Mouse (Mus musculus) ES-Bruce4 (cell line): ENCODE data around the gene Lrrc49. TPM values are rescaled to one million over a fixed set of nuclear protein-coding genes. Genes with fewer than 3 reads are reported as not detected.

Experiments
- H3K27ac ChIP-seq: 2 replicates; pipeline ENCODE4 v1.5.1; 2012; ENCODE audit warnings: low read length, inconsistent platforms; ENCODE audit not compliant: insufficient read depth
- H3K27me3 ChIP-seq: 2 replicates; pipeline ENCODE4 v1.6.1; 2012; ENCODE audit warnings: mild to moderate bottlenecking, low read length, inconsistent platforms; ENCODE audit not compliant: control insufficient read depth, poor library complexity, insufficient read depth, severe bottlenecking
- H3K36me3 ChIP-seq: 2 replicates; pipeline ENCODE4 v1.6.1; 2012; ENCODE audit warnings: inconsistent platforms, mild to moderate bottlenecking, low read length, moderate library complexity; ENCODE audit not compliant: control insufficient read depth, poor library complexity, insufficient read depth, severe bottlenecking
- H3K4me1 ChIP-seq: one replicate; pipeline ENCODE4 v1.8.1; 2011; ENCODE audit warnings: low read length; ENCODE audit not compliant: control insufficient read depth, insufficient read depth
- H3K4me3 ChIP-seq: 2 replicates; pipeline ENCODE4 v1.5.1; 2011; ENCODE audit warnings: low read depth, mild to moderate bottlenecking, low read length
- H3K9ac ChIP-seq: 2 replicates; pipeline ENCODE4 v1.6.1; 2012; ENCODE audit warnings: low read depth, mild to moderate bottlenecking, inconsistent platforms; ENCODE audit not compliant: poor library complexity, severe bottlenecking
- H3K9me3 ChIP-seq: replicated peaks from 2 replicates; pipeline ENCODE4 v1.6.1; 2012; ENCODE audit warnings: mild to moderate bottlenecking, low read length, inconsistent platforms; ENCODE audit not compliant: control insufficient read depth, poor library complexity, insufficient read depth, severe bottlenecking
- CTCF ChIP-seq: IDR thresholded peaks from one replicate; pipeline ENCODE4 v1.8.1; 2011; ENCODE audit warnings: low read depth, low read length
- EP300 ChIP-seq: IDR thresholded peaks from 2 replicates; pipeline ENCODE4 v1.6.1; 2011; ENCODE audit warnings: low read depth, low read length; ENCODE audit not compliant: insufficient read depth
- POLR2A ChIP-seq: IDR thresholded peaks from one replicate; pipeline ENCODE4 v1.8.1; 2011; ENCODE audit warnings: low read length; ENCODE audit not compliant: insufficient read depth
- polyA plus RNA-seq: library from polyadenylated mRNA; stranded (reverse); fragments of >200 nt; gene quantifications from 2 replicates; pipeline ENCODE4 v1.2.4, GENCODE M21; 2011; ENCODE audit warnings: low read depth; ENCODE audit not compliant: missing spikeins, insufficient read depth, insufficient read length

Gene Lrrc49
- polyA plus RNA-seq, 1 experiment: 5.7 TPM

DNA sequence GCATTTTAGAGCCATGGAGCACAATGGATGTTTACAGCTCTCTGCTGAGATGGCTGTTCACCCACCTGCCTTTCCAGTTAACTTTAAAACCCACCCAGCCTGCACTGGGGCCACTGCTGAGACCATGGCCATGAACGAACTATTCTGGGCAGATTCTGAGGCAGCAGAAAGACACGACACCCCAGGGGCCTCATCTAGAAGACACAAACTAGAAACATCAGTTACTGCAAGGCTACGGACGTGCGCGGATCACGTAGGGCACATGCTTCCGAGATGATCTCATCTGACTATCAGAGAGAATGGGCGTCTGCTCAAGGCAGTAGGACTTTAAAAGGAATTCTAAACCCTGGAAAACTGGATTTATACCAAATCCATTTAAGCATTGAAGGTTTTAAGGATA, 71.0 kb downstream of the Lrrc49 start:
- Histone ChIP-seq H3K4me1 (no peaks in the 10 kb centered on the region), H3K27ac (no peak overlapping the region), H3K9ac (no peak overlapping the region), H3K36me3 (no peaks in the 10 kb centered on the region), H3K27me3 (no peaks in the 10 kb centered on the region), H3K4me3 (no peak overlapping the region), H3K9me3 (no peaks in the 10 kb centered on the region)
- TF ChIP-seq CTCF (no peak), EP300 (no peak), POLR2A (no peak)

GRCm38 (mm10) chr9:60616359-60616758, 71.6 kb downstream of the Lrrc49 start:
- Histone ChIP-seq H3K36me3 (no peaks in the 10 kb centered on the region), H3K27ac (no peak overlapping the region), H3K4me3 (no peak overlapping the region), H3K4me1 (no peaks in the 10 kb centered on the region), H3K9me3 (no peaks in the 10 kb centered on the region), H3K9ac (no peak overlapping the region), H3K27me3 (no peaks in the 10 kb centered on the region)
- TF ChIP-seq EP300 (no peak), POLR2A (no peak), CTCF (no peak)

- no peaks in the 10 kb centered on the region for H3K36me3 ChIP-seq
- no peaks in the 10 kb centered on the region for H3K9me3 ChIP-seq
- H3K27ac ChIP-seq: no peak overlapping the region
- H3K27me3 ChIP-seq: no peaks in the 10 kb centered on the region
- H3K9ac ChIP-seq: no peak overlapping the region
- TF ChIP-seq CTCF (no peak), EP300 (no peak), POLR2A (no peak)
- no peak overlapping the region for H3K4me3 ChIP-seq
- H3K4me1 ChIP-seq: no peaks in the 10 kb centered on the region
These were observed 75.7 kb downstream of the Lrrc49 start for GRCm38 (mm10) chr9:60612260-60612659.

- TF ChIP-seq CTCF: no peak
- no peak for TF ChIP-seq POLR2A
- no peak for TF ChIP-seq EP300
- Histone ChIP-seq H3K9ac (no peak overlapping the region), H3K4me3 (no peak overlapping the region), H3K27me3 (no peaks in the 10 kb centered on the region), H3K4me1 (no peaks in the 10 kb centered on the region), H3K9me3 (no peaks in the 10 kb centered on the region), H3K36me3 (no peaks in the 10 kb centered on the region), H3K27ac (no peak overlapping the region)
These were observed 77.8 kb downstream of the Lrrc49 start for GRCm38 (mm10) chr9:60610194-60610593.

DNA sequence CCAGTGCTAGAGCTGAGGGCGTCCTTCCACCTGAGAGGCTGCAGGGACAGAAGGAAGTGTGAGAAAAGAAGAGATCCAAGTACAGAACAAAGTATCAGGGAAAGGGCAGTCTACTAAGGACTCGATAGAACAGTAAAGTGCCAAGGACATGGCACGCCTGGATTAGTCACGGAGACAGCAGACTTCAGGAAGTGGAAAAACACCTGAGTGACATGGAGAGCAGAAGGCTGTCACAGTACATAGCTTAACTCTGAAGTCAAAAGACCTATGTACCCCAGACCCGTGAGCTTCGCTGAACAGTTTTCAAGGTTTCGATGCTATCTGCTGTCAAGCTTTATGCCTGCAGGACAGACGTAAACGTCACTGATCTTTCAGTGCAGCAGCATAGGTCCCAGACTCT, 79.1 kb downstream of the Lrrc49 start:
- H3K4me3 ChIP-seq: no peak overlapping the region
- no peaks in the 10 kb centered on the region for H3K9me3 ChIP-seq
- no peaks in the 10 kb centered on the region for H3K27me3 ChIP-seq
- no peak overlapping the region for H3K9ac ChIP-seq
- TF ChIP-seq EP300 (no peak), POLR2A (no peak)
- no peaks in the 10 kb centered on the region for H3K36me3 ChIP-seq
- no peak overlapping the region for H3K27ac ChIP-seq
- H3K4me1 ChIP-seq: no peaks in the 10 kb centered on the region

DNA sequence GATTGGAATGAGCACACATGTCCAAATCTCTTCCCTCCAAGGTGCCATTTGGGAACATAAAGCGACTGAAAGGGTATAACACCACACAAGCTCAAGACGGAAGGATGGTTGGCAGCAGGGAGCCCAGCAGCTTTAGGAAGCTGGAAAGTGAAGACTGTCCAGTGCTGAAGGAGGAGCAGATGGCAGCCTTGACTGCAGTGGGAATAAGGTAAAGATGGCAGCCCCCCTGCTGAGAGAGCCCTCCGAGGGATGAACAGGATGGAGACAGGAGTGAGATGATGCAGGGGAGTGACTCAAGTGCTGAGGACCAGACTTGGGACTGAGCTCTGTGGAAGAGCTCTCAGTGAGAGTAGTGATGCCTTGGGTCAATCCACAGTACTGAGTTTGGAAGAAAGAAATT, 79.9 kb downstream of the Lrrc49 start:
- no peak overlapping the region for H3K27ac ChIP-seq
- H3K27me3 ChIP-seq: no peaks in the 10 kb centered on the region
- no peak overlapping the region for H3K4me3 ChIP-seq
- no peak for TF ChIP-seq CTCF
- no peak for TF ChIP-seq EP300
- TF ChIP-seq POLR2A: no peak
- H3K36me3 ChIP-seq: no peaks in the 10 kb centered on the region
- no peaks in the 10 kb centered on the region for H3K9me3 ChIP-seq
- no peak overlapping the region for H3K9ac ChIP-seq
- H3K4me1 ChIP-seq: no peaks in the 10 kb centered on the region
